ENCODE assay signal across 23 mouse cellular contexts in genomic region chr12:86107645-86108044, GRCm38 (mm10). TPM values are rescaled to one million over a fixed set of nuclear protein-coding genes. Genes with fewer than 3 reads are reported as not detected.
A peak's percentile ranks its signal among the peaks of the same experiment; 100 is the strongest.
DNase-seq lines count a peak whose midpoint lies in the region; ATAC-seq and TF ChIP-seq lines count a peak whose summit lies in the region.
"Had no signal": no experiment of that assay in that cellular context is flagged by ENCODE, and none has a peak within 500 bp of the region (broad histone marks: within the 10 kb centered on the region; RNA-seq: fewer than 3 reads in every experiment).

No protein-coding gene starts in this region.

- no peaks in the 10 kb centered on the region for H3K9me3 ChIP-seq in forebrain, embryonic 13.5 days (replicated peaks)
- no peaks in the 10 kb centered on the region for H3K9me3 ChIP-seq in forebrain, embryonic 10.5 days
- H3K9me3 ChIP-seq in forebrain, embryonic 16.5 days (ENCODE audit: control insufficient read depth, low read length): no peaks in the 10 kb centered on the region
- H3K9me3 ChIP-seq: embryonic facial prominence, embryonic 15.5 days; heart, embryonic 15.5 days; hindbrain, embryonic 13.5 days had no signal

- intact Hi-C loops in left cerebral cortex, postnatal 4 days (cut with DNase I): no loop called here
- intact Hi-C loops in left cerebral cortex, postnatal 14 days (cut with DNase I): no loop called here

- H3K4me3 ChIP-seq in forebrain, embryonic 13.5 days: no peak overlapping the region
- no peak overlapping the region for H3K4me3 ChIP-seq in forebrain, embryonic 10.5 days
- no peak overlapping the region for H3K4me3 ChIP-seq in forebrain, embryonic 16.5 days (replicated peaks; ENCODE audit: low read length)
- H3K4me3 ChIP-seq: embryonic facial prominence, embryonic 15.5 days; erythroblast, embryonic 14.5 days; heart, embryonic 15.5 days; hindbrain, embryonic 13.5 days had no signal

- DNase-seq in forebrain, embryonic 10.5 days (ENCODE audit: extremely low spot score, low spot score): no peak
- peak; percentile 36 for DNase-seq in left cerebral cortex, postnatal 4 days
- no peak for DNase-seq in left cerebral cortex, postnatal 14 days (ENCODE audit: low spot score in 2 of 2)
- DNase-seq in brain, embryonic 14.5 days (ENCODE audit: low read depth): peak; percentile 54
- DNase-seq in natural killer cell, adult 2 months (ENCODE audit: low spot score in 2 of 2): no peak
- DNase-seq: adrenal gland, adult 2 months; adrenal gland, postnatal 25 days; cerebellum, adult 11 months; cerebellum, adult 8-10 months; embryo, embryonic 11 days; gastrocnemius, postnatal 36 days; heart, adult 11 months; heart, postnatal 14 days; kidney, adult 11 months had no signal

- peak; percentile 53; the same call in 1 of the 2 replicates for ATAC-seq in forebrain, embryonic 13.5 days
- ATAC-seq in forebrain, embryonic 16.5 days: peak; percentile 77
- ATAC-seq: hindbrain, postnatal 0 days had no signal

- H3K36me3 ChIP-seq in forebrain, embryonic 13.5 days (ENCODE audit: poor library complexity, severe bottlenecking): 0 out of 2 replicates have a peak, but pooled peaks cover 12% of the 10 kb centered on the region
- peaks cover 21% of the 10 kb centered on the region for H3K36me3 ChIP-seq in forebrain, embryonic 10.5 days (replicated peaks)
- no peaks in the 10 kb centered on the region for H3K36me3 ChIP-seq in forebrain, embryonic 16.5 days (ENCODE audit: control insufficient read depth, insufficient read depth)
- H3K36me3 ChIP-seq: embryonic facial prominence, embryonic 15.5 days had no signal

- H3K9ac ChIP-seq in forebrain, embryonic 13.5 days: no peak overlapping the region
- H3K9ac ChIP-seq in forebrain, embryonic 16.5 days (replicated peaks; ENCODE audit: low read depth, low read length): no peak overlapping the region; the same call in 1 of the 2 replicates
- H3K9ac ChIP-seq: embryonic facial prominence, embryonic 15.5 days; heart, embryonic 15.5 days; hindbrain, embryonic 13.5 days had no signal

- H3K27ac ChIP-seq in forebrain, embryonic 13.5 days: no peak overlapping the region
- no peak overlapping the region for H3K27ac ChIP-seq in forebrain, embryonic 10.5 days
- no peak overlapping the region for H3K27ac ChIP-seq in forebrain, embryonic 16.5 days (ENCODE audit: low read length)
- H3K27ac ChIP-seq: embryonic facial prominence, embryonic 15.5 days; heart, embryonic 15.5 days; hindbrain, embryonic 13.5 days; hindbrain, postnatal 0 days had no signal

- TF ChIP-seq CTCF in brain, embryonic 14.5 days (IDR thresholded peaks at IDR 0.05; ENCODE audit: borderline replicate concordance, extremely low read depth, insufficient read depth, insufficient read length): no peak

- no peak overlapping the region for H3K4me2 ChIP-seq in forebrain, embryonic 13.5 days
- H3K4me2 ChIP-seq in forebrain, embryonic 16.5 days (ENCODE audit: low read length): no peak overlapping the region
- H3K4me2 ChIP-seq: embryonic facial prominence, embryonic 15.5 days; heart, embryonic 11.5 days; heart, embryonic 15.5 days; hindbrain, embryonic 13.5 days had no signal

- no peak for TF ChIP-seq POLR2A in brain, embryonic 14.5 days (IDR thresholded peaks at IDR 0.05; ENCODE audit: borderline replicate concordance, extremely low read depth, insufficient read depth, insufficient read length, poor library complexity, severe bottlenecking)

- 85% methylated on average over 7 of the region's 7 CpGs for WGBS in forebrain, embryonic 13.5 days
- 89% methylated on average over 7 of the region's 7 CpGs for WGBS in forebrain, embryonic 10.5 days
- 63% methylated on average over 7 of the region's 7 CpGs for WGBS in forebrain, embryonic 16.5 days

- peaks cover 19% of the 10 kb centered on the region for H3K4me1 ChIP-seq in forebrain, embryonic 13.5 days
- H3K4me1 ChIP-seq in forebrain, embryonic 10.5 days: peaks cover 20% of the 10 kb centered on the region
- peaks cover 11% of the 10 kb centered on the region for H3K4me1 ChIP-seq in forebrain, embryonic 16.5 days (replicated peaks; ENCODE audit: control insufficient read depth, insufficient read depth, low read length)

- no peaks in the 10 kb centered on the region for H3K27me3 ChIP-seq in forebrain, embryonic 13.5 days
- peaks cover 11% of the 10 kb centered on the region; the same call in 1 of the 2 replicates for H3K27me3 ChIP-seq in forebrain, embryonic 10.5 days (ENCODE audit: poor library complexity, severe bottlenecking)
- H3K27me3 ChIP-seq in forebrain, embryonic 16.5 days (replicated peaks; ENCODE audit: control insufficient read depth, insufficient read depth, low read length): no peaks in the 10 kb centered on the region
- H3K27me3 ChIP-seq: embryonic facial prominence, embryonic 15.5 days; heart, embryonic 15.5 days; hindbrain, embryonic 13.5 days had no signal

RNA-seq across cellular contexts. Expression of gene Ift43, which starts 25.3 kb away (rescaled TPM):
- polyA plus RNA-seq in forebrain, embryonic 13.5 days (2015; fragmentation: Nextera tagmentation; extraction: Ambion mirVana): 91.3 and 104 TPM in 2 replicates
- polyA plus RNA-seq in forebrain, embryonic 10.5 days (2016; fragmentation: Nextera tagmentation; extraction: Ambion mirVana): 73.7 and 77.5 TPM in 2 replicates
- 10 to 100 TPM; 14.9 to 17.4 TPM for total RNA-seq in left cerebral cortex, postnatal 4 days (2021)
- total RNA-seq in left cerebral cortex, postnatal 14 days (2021): 10 to 100 TPM; 10.9 to 12.4 TPM
- 37.5 and 46.5 TPM in 2 replicates for polyA plus RNA-seq in brain, embryonic 14.5 days (2012; rRNA removed)
- polyA plus RNA-seq in forebrain, embryonic 16.5 days (2015; fragmentation: Nextera tagmentation; extraction: Ambion mirVana): 59.9 and 67.0 TPM in 2 replicates
- total RNA-seq: hematopoietic stem cell, adult 5-6 weeks had no signal
- polyA plus RNA-seq: erythroblast, embryonic 14.5 days had no signal

RNA-seq across cellular contexts. Expression of gene Tgfb3, which starts 28.8 kb away (rescaled TPM):
- polyA plus RNA-seq in forebrain, embryonic 13.5 days (2015; fragmentation: Nextera tagmentation; extraction: Ambion mirVana): 5.7 and 5.9 TPM in 2 replicates
- polyA plus RNA-seq in forebrain, embryonic 10.5 days (2016; fragmentation: Nextera tagmentation; extraction: Ambion mirVana): 5.7 and 6.1 TPM in 2 replicates
- 1 to 10 TPM; 6.5 to 7.0 TPM for total RNA-seq in left cerebral cortex, postnatal 4 days (2021)
- 10 to 100 TPM; 11.9 to 13.8 TPM for total RNA-seq in left cerebral cortex, postnatal 14 days (2021)
- polyA plus RNA-seq in brain, embryonic 14.5 days (2012; rRNA removed): 6.6 and 7.3 TPM in 2 replicates
- polyA plus RNA-seq in forebrain, embryonic 16.5 days (2015; fragmentation: Nextera tagmentation; extraction: Ambion mirVana): 7.2 and 9.1 TPM in 2 replicates
- polyA plus RNA-seq: erythroblast, embryonic 14.5 days had no signal

Comparison
In these comparisons a context has a peak if more than half of its experiments do, and no peak if none do; other contexts are left out.
1. DNase-seq: peak in left cerebral cortex, postnatal 4 days (single experiment) and brain, embryonic 14.5 days (single experiment); none in forebrain, embryonic 10.5 days (single experiment), left cerebral cortex, postnatal 14 days (0 of 2) and natural killer cell, adult 2 months (0 of 2).